Mouse (Mus musculus) megakaryocyte progenitor cell, adult 5-6 weeks (primary cell): ENCODE measurements around the gene Rnf212b. TPM values are rescaled to one million over a fixed set of nuclear protein-coding genes. Genes with fewer than 3 reads are reported as not detected.
"Not testable (repeated sequence)": the region's sequence is repeated elsewhere in the genome, so short reads cannot be mapped to it uniquely, and the experiment has no call there.

Experiments used
- ATAC-seq: replicated peaks from 2 replicates; pipeline ENCODE4 v1.8.0; 2016; ENCODE audit warnings: mild to moderate bottlenecking, moderate TSS enrichment, inconsistent platforms; ENCODE audit not compliant: poor library complexity
- total RNA-seq, 2 experiments: library from RNA; stranded (forward) in 1 of 2; stranded (reverse) in 1 of 2; fragments of 157-497, 149-512 nt in 1 of 2; fragments of 200-1000 nt in 1 of 2; gene quantifications; 2 replicates each; pipeline versions ENCODE4 v1.2.3 to v1.2.4; 2015 to 2017

Gene Rnf212b
- total RNA-seq (2015) (not detected in 2 replicates), total RNA-seq (2017) (not detected in 2 replicates)

- no peak for ATAC-seq
Observed at GRCm38 (mm10) chr14:54813991-54814390, at the start of gene Rnf212b. TSS of gene Rnf212b (plus strand) at chr14:54814141.

DNA sequence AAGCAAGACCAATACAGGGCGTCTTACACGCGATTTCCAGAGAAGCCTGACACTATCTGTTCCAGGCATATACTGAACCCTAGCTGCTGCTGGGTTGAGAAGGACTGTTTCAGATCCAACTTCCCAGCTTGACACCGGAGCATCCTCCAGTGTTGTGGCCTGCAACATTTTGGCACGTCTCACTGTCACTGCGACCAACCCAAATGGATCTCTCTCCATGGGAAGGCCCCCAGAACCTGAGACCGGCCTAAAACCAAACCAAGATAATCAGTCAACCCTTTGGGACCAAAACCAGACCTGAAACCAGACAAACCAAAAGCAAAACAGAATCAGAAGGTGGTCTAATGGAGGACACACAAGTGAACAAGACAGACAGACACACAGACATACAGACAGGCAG, 47.0 kb upstream of the Rnf212b start:
- not testable (repeated sequence) for ATAC-seq

GRCm38 (mm10) chr14:54768314-54769067, 45.5 kb upstream of the Rnf212b start:
- ATAC-seq, result peak; percentile 88

- no peak for ATAC-seq
Observed at GRCm38 (mm10) chr14:54769068-54769425, 44.9 kb upstream of the Rnf212b start.

DNA sequence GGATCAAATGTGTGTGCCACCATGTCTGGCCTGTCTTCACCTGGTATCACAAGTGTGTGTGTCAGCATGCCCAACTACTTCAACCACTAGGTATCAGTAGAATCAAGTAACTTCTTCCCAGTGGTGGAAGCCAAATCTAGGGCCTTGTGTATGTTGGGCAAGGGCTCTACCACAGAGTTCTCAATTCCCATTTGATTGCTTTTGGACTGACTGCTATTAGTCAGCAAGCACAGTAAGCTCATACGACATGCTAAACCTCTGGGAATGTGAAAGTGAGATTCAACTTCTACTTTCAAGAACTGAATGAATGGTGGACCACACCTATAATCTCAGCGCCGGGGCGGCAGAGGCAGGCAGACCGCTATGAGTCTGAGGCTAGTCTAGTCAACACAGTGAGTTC, 43.6 kb upstream of the Rnf212b start:
- peak; percentile 21; the same call in 1 of the 2 replicates for ATAC-seq

DNA sequence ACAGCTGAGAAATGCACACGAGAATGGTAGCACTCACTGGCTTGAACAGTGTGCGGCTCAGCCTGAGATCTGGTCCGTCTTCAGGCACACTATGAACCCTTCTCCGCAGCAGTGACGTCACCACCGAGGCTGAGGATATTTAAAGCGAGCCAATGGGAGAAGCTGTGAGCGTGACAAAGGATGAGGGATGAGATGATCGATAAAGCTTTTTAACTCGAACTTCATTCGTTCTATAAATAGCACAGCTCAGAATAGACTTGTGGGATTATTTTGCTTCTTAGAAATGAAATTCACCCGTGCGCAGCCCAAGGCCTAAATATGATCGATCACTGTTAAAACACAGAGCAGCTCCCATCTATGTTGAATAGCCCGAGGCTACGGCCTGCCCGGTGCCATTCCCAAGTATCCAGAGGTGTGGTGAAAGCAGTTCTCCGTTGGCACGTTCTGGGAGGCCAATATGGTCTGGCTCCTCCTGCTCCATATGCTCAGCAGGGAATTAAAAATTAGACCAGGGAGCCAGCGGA, 41.5 kb upstream of the Rnf212b start:
- no peak for ATAC-seq

- no peak for ATAC-seq
Observed at GRCm38 (mm10) chr14:54775534-54776041, 38.4 kb upstream of the Rnf212b start.

DNA sequence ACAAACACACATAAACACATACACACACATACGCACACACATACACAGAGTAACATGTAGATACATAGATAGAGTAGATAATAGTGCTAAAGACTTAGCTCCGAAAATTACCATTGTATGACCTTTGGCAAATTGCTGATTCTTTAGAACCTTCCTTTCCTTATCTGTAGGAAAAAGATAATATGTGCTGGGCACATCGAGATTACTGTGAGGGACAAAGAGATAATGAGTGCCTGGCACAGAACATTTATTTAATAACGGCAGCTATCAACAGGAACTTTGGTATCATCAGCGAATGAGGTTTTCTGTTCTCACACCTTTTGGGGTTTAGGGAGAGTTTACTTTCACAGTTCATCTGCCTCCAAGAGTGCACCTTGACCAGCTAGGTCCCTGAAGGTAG, 37.2 kb upstream of the Rnf212b start:
- ATAC-seq, result no peak

GRCm38 (mm10) chr14:54777893-54778292, 36.0 kb upstream of the Rnf212b start:
- ATAC-seq, result peak; percentile 20; the same call in 1 of the 2 replicates

- ATAC-seq, result no peak
Observed at GRCm38 (mm10) chr14:54780084-54780483, 33.9 kb upstream of the Rnf212b start.

DNA sequence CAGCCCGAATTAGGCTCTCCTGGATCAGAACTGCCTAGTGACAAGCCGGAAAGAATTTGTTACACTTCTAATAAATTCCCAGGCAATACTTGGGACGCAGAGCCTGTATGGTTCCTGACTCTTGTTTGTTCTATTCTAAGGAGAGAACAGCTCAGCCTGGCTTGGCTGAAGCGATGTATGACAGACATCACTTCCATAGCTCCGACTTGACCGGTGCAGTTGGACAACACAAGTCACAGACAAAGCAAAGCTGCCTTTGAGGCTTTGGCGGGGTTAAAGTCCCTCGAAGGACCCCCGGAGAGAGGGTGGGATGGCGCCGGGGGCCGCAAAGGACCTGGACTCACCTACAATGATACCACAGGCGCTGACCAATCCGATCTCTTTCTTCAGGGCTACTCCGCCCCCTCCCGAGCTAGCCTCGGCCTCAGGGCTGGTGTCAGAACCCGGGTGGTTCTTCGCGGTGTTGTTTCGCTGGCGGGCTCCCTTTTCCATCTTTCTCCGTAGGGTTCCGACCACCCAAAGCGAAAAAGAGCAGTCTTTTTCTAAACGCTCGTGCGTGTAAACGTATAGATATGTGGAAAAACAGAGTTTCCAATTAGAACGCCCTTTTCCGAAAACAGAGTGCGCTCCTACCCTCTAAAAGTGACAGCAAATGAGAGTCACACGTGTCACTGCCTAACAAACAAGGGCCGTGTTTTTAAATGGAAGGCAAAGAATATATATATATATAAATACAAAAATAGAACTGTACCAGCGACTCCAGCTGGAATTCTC, 32.9 kb upstream of the Rnf212b start:
- ATAC-seq, result peak; percentile 44

DNA sequence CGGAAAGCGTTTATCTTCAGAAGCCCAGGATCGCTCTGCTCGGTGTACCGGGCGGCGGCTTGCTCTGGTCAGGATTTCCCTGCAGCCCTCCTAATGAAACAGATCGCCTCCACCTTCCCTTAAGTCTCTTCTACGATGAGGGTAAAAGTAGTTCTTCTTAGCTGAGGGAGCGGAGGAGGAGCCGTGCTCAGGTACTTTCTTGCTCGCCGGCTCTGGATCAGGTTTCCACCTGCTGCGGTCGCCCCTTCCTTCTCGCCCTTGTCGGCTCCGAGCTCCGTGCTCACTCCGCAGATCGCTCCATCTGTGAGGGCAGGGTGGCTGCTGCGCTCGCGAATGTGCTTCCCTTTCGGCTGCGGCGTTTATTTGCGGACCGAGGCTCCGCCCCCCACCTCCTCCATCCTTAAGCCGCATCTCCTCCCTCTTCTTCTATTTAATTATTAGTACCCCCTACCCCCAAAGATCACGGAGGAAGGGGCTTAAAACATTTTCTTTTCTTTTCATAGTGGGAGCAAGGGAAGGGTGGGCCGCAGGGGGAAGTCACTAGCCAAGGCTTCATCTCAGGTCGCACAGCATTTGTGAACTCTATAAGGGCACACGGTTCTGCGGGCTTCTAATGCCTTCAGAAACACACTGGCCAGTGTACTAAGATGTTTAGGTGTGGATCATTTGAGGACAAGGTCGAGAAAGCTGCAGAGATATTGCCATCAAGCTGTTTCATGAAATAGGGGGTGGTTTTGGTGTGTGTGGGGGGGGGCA, 32.2 kb upstream of the Rnf212b start, which contains the start of gene Slc7a8:
Gene Slc7a8, minus strand, starts transcription at position 337 of the 756 bp plus-strand sequence.
- peak; percentile 72 for ATAC-seq

GRCm38 (mm10) chr14:54782971-54783370, 31.0 kb upstream of the Rnf212b start:
- ATAC-seq, result no peak

- peak; percentile 72 for ATAC-seq
Observed at GRCm38 (mm10) chr14:54785898-54786297, 28.0 kb upstream of the Rnf212b start.

DNA sequence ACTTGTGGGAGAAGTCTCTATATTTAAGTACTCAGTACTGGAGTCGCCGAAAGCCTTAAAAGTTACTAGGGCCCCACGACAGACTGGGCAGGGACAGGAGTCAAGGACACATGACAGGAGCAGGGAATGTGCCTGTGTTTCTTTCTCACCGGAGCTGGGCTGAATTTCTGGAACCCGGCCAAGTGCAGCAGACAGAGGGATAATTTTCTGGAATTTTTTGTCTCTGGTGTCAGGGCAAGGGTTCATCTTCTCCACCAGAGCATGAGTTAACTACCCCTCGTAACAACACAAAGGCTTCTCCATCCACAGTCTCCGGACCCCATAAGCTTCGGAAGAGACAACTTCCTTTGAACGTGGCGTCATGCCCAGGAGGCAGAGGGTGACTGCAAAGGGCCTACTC, 27.5 kb upstream of the Rnf212b start:
- ATAC-seq, result no peak

- no peak for ATAC-seq
Observed at GRCm38 (mm10) chr14:54787226-54787625, 26.7 kb upstream of the Rnf212b start.

DNA sequence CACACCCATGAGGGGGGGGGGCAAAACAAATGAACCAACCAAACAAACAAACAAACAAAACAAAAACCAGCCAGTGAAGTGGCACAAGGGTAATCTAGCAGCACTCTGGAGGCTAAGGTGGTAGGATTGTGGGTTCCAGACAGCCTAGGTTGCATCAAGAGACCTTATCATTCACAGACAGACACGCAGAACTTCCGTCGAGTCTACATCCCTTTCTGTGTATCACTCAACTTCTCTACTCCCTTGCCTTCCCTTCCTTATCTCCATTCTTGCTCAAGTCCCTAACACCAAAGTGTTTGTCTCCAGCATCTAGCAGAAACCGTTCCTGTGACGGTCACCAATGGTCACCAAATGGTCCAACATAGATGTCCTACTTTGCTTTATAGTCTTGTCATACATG, 25.7 kb upstream of the Rnf212b start:
- ATAC-seq, result peak; percentile 94

GRCm38 (mm10) chr14:54792166-54792565, 21.8 kb upstream of the Rnf212b start:
- peak; percentile 45 for ATAC-seq

DNA sequence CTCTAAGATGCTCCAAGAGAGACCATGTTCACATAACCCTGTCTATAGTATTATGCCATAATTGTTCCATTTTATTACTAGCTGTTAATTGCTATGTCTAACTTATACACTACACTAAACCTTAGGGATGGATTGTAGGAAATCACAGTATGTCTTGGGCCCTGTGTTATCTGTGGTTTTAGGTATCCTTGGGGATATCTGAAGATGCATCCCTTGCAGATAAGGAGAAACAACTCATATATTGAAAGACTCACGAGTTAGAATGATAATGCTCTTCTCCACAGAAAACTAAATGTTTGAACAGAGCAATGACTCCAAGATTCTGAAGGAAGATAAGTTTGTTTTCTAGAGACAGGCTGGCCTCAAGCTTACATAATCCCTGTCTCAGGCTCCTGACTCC, 20.6 kb upstream of the Rnf212b start:
- no peak for ATAC-seq

- ATAC-seq, result no peak
Observed at GRCm38 (mm10) chr14:54793894-54794830, 19.8 kb upstream of the Rnf212b start.
